Comparison of ENCODE assay signal across 9 mouse cellular contexts in genomic region chr2:35588368-35588767, GRCm38 (mm10). TPM values are rescaled to one million over a fixed set of nuclear protein-coding genes. Genes with fewer than 3 reads are reported as not detected.
A peak's percentile ranks its signal among the peaks of the same experiment; 100 is the strongest.
DNase-seq lines count a peak whose midpoint lies in the region; ATAC-seq and TF ChIP-seq lines count a peak whose summit lies in the region.
"Had no signal": no experiment of that assay in that cellular context is flagged by ENCODE, and none has a peak within 500 bp of the region (broad histone marks: within the 10 kb centered on the region; RNA-seq: fewer than 3 reads in every experiment).

No protein-coding gene starts in this region.

- peak overlapping the region; percentile 27 for H3K9ac ChIP-seq in heart, adult 2 months (ENCODE audit: low read depth, low read length)
- H3K9ac ChIP-seq in intestine, embryonic 16.5 days (ENCODE audit: low read depth, low read length) = 0 out of 2 replicates have a peak overlapping the region, but pooled peaks have one; percentile 1
- H3K9ac ChIP-seq: liver, embryonic 14.5 days had no signal

- peak; percentile 81 for TF ChIP-seq EP300 in heart, adult 2 months (IDR thresholded peaks at IDR 0.05; ENCODE audit: insufficient read depth, low read depth, low read length)

- H3K4me3 ChIP-seq in heart, adult 2 months = peak overlapping the region; percentile 9
- no peak overlapping the region for H3K4me3 ChIP-seq in intestine, embryonic 16.5 days (ENCODE audit: low read length)
- H3K4me3 ChIP-seq in myocyte = no peak overlapping the region
- H3K4me3 ChIP-seq: layer of hippocampus, adult 2 months had no signal

- H3K27ac ChIP-seq in heart, adult 2 months = peak overlapping the region; percentile 90
- no peak overlapping the region for H3K27ac ChIP-seq in intestine, embryonic 16.5 days (ENCODE audit: low read length)
- H3K27ac ChIP-seq: layer of hippocampus, adult 2 months; liver, embryonic 14.5 days had no signal

- H3K79me2 ChIP-seq in heart, adult 2 months (replicated peaks; ENCODE audit: control insufficient read depth, insufficient read depth, low read length) = no peaks in the 10 kb centered on the region; the same call in 1 of the 2 replicates
- no peaks in the 10 kb centered on the region for H3K79me2 ChIP-seq in myocyte (ENCODE audit: control insufficient read depth, insufficient read depth)

- intact Hi-C loops in heart, adult 2 months (cut with DNase I) = loop anchor here (2.0 kb wide), 2 partner anchors 26 to 34 kb away; no protein-coding TSS in a partner anchor

- H3K4me1 ChIP-seq in heart, adult 2 months (ENCODE audit: control insufficient read depth, insufficient read depth, low read length) = peaks cover 51% of the 10 kb centered on the region
- H3K4me1 ChIP-seq in intestine, embryonic 16.5 days (ENCODE audit: control insufficient read depth, insufficient read depth, low read length) = peaks cover 39% of the 10 kb centered on the region

- no peak overlapping the region for H3ac ChIP-seq in myocyte (ENCODE audit: control insufficient read depth, insufficient read length)

- TF ChIP-seq CTCF in heart, adult 2 months (IDR thresholded peaks at IDR 0.05) = no peak

- no peak overlapping the region for H3K4me2 ChIP-seq in intestine, embryonic 16.5 days (ENCODE audit: low read depth, low read length)
- peak overlapping the region; percentile 53 for H3K4me2 ChIP-seq in myocyte (ENCODE audit: low read depth)

- no peaks in the 10 kb centered on the region for H3K9me3 ChIP-seq in intestine, embryonic 16.5 days (ENCODE audit: control insufficient read depth, low read length)

- no peak; the same call in none of the 2 replicates for TF ChIP-seq POLR2A in heart, adult 2 months (IDR thresholded peaks at IDR 0.05; ENCODE audit: insufficient read depth, low read depth, low read length)
- TF ChIP-seq POLR2A in myocyte (IDR thresholded peaks at IDR 0.05; ENCODE audit: insufficient read length, low read depth) = no peak

- ATAC-seq in intestine, embryonic 16.5 days = no peak

- H3K36me3 ChIP-seq in heart, adult 2 months (ENCODE audit: control insufficient read depth, insufficient read depth, low read length) = peaks cover 11% of the 10 kb centered on the region; the same call in 1 of the 2 replicates
- H3K36me3 ChIP-seq in intestine, embryonic 16.5 days (ENCODE audit: control insufficient read depth, insufficient read depth, low read length) = no peaks in the 10 kb centered on the region
- H3K36me3 ChIP-seq in myocyte (ENCODE audit: control insufficient read depth, insufficient read depth) = no peaks in the 10 kb centered on the region

- WGBS in heart, adult 2 months = 5% methylated on average over 9 of the region's 9 CpGs
- WGBS in intestine, embryonic 16.5 days = 44% methylated on average over 9 of the region's 9 CpGs

- no peaks in the 10 kb centered on the region for H3K27me3 ChIP-seq in heart, adult 2 months (ENCODE audit: control insufficient read depth, insufficient read depth, low read length)
- H3K27me3 ChIP-seq in intestine, embryonic 16.5 days (replicated peaks; ENCODE audit: control insufficient read depth, insufficient read depth, low read length) = no peaks in the 10 kb centered on the region
- no peaks in the 10 kb centered on the region for H3K27me3 ChIP-seq in myocyte (ENCODE audit: control insufficient read depth, insufficient read depth, insufficient read length)

- peak; percentile 28 for DNase-seq in kidney, postnatal 14 days
- DNase-seq in kidney, adult 8-10 months = no peak
- peak; percentile 68 to 79 for DNase-seq in heart, adult 2 months
- no peak for DNase-seq in urinary bladder, postnatal 10 days (ENCODE audit: low spot score)
- no peak for DNase-seq in right cerebral cortex, postnatal 36 days (ENCODE audit: low spot score in 2 of 2)

TF ChIP-seq in myocyte, 11 proteins besides CTCF, POLR2A, EP300 and RAD21:
- no peak for TF ChIP-seq MYOG (IDR thresholded peaks at IDR 0.05; ENCODE audit: control insufficient read depth in 1 of 3, insufficient read depth in 1 of 3, insufficient read length in 2 of 3, low read depth in 2 of 3)
- peak in 1 of 3 experiments; percentile 32 for TF ChIP-seq MYOD1 (IDR thresholded peaks at IDR 0.05; ENCODE audit: control insufficient read depth in 1 of 3, insufficient read length in 2 of 3, low read depth in 2 of 3)
- TF ChIP-seq CEBPB (IDR thresholded peaks at IDR 0.05; ENCODE audit: insufficient read depth, poor library complexity, severe bottlenecking) = no peak
- TF ChIP-seq E2F4 (IDR thresholded peaks at IDR 0.05; ENCODE audit: insufficient read depth) = no peak
- TF ChIP-seq TCF12 (IDR thresholded peaks at IDR 0.05; ENCODE audit: insufficient read depth, poor library complexity, severe bottlenecking) = no peak
- TF ChIP-seq MAX (IDR thresholded peaks at IDR 0.05; ENCODE audit: low read depth) = no peak
- no peak for TF ChIP-seq POLR2AphosphoS2 (IDR thresholded peaks at IDR 0.05; ENCODE audit: insufficient read length, low read depth)
TF ChIP-seq in myocyte: peak in this region for 1.

RNA-seq across cellular contexts. Expression of gene Dab2ip, which starts 30.3 kb away (rescaled TPM):
- 10 to 100 TPM; 45.6 to 47.9 TPM for total RNA-seq in heart, adult 2 months (2021)
- 34.5 and 37.5 TPM in 2 replicates for polyA plus RNA-seq in heart, adult 2 months (2012; rRNA removed)
- 27.0 and 28.7 TPM in 2 replicates for polyA plus RNA-seq in intestine, embryonic 16.5 days (2015; fragmentation: Nextera tagmentation; extraction: Ambion mirVana)
- 46.9 TPM for polyA plus RNA-seq in myocyte (2012; fragmentation: generic; extraction: Trizol)

Comparison
In these comparisons a context has a peak if more than half of its experiments do, and no peak if none do; other contexts are left out.
1. DNase-seq: peak in kidney, postnatal 14 days (single experiment) and heart, adult 2 months (2 of 2); none in kidney, adult 8-10 months (0 of 2), urinary bladder, postnatal 10 days (single experiment) and right cerebral cortex, postnatal 36 days (0 of 2).